Mouse (Mus musculus): ENCODE measurements at regions not wholly inside any gene's neighbourhood (a gene's known extent, or its start where the extent isn't known, plus 50 kb on each side); places are given as distances from the start of the nearest gene placed in this dataset.

- no peak for DNase-seq
Measured at GRCm38 (mm10) chr2:72541246-72541645, 65.3 kb downstream of the Cdca7 start.

GRCm38 (mm10) chr2:72545453-72545852, 69.5 kb downstream of the Cdca7 start:
- no peak for DNase-seq

- no peak for DNase-seq
Measured at GRCm38 (mm10) chr2:72546476-72546875, 70.5 kb downstream of the Cdca7 start.

- no peak for DNase-seq
Measured at GRCm38 (mm10) chr2:72546963-72547362, 71.0 kb downstream of the Cdca7 start.

GRCm38 (mm10) chr2:72551268-72551667, 75.3 kb downstream of the Cdca7 start:
- no peak for DNase-seq

GRCm38 (mm10) chr2:72554603-72555002, 78.6 kb downstream of the Cdca7 start:
- DNase-seq, result no peak

GRCm38 (mm10) chr2:72555116-72555515, 79.2 kb downstream of the Cdca7 start:
- no peak for DNase-seq

- no peak for DNase-seq
Measured at GRCm38 (mm10) chr2:72555556-72555955, 79.6 kb downstream of the Cdca7 start.

GRCm38 (mm10) chr2:72556064-72556821, 80.3 kb downstream of the Cdca7 start:
- DNase-seq, result no peak

- no peak for DNase-seq
Measured at GRCm38 (mm10) chr2:72557161-72557560, 81.2 kb downstream of the Cdca7 start.

- DNase-seq, result no peak
Measured at GRCm38 (mm10) chr2:72557565-72558260, 81.8 kb downstream of the Cdca7 start.

- DNase-seq, result no peak
Measured at GRCm38 (mm10) chr2:72561383-72561782, 85.4 kb downstream of the Cdca7 start.

GRCm38 (mm10) chr2:72578322-72578721, 102.4 kb downstream of the Cdca7 start:
- DNase-seq, result no peak

GRCm38 (mm10) chr2:72581136-72581535, 105.2 kb downstream of the Cdca7 start:
- DNase-seq, result no peak

GRCm38 (mm10) chr2:72588814-72589213, 112.9 kb downstream of the Cdca7 start:
- DNase-seq, result no peak

- no peak for DNase-seq
Measured at GRCm38 (mm10) chr2:72592011-72592410, 116.1 kb downstream of the Cdca7 start.

- DNase-seq, result no peak
Measured at GRCm38 (mm10) chr2:72596994-72597925, 121.3 kb downstream of the Cdca7 start.

GRCm38 (mm10) chr2:72597941-72598340, 122.0 kb downstream of the Cdca7 start:
- no peak for DNase-seq

GRCm38 (mm10) chr2:72600723-72601122, 124.8 kb downstream of the Cdca7 start:
- DNase-seq, result no peak

GRCm38 (mm10) chr2:72602152-72602551, 126.2 kb downstream of the Cdca7 start:
- DNase-seq, result no peak

GRCm38 (mm10) chr2:72612221-72612620, 136.3 kb downstream of the Cdca7 start:
- no peak for DNase-seq

- DNase-seq, result no peak
Measured at GRCm38 (mm10) chr2:72614256-72614655, 138.3 kb downstream of the Cdca7 start.

GRCm38 (mm10) chr2:72615869-72616268, 139.9 kb downstream of the Cdca7 start:
- DNase-seq, result no peak

Data from cerebellum, adult 8-10 months (tissue).